In the genomic region with DNA sequence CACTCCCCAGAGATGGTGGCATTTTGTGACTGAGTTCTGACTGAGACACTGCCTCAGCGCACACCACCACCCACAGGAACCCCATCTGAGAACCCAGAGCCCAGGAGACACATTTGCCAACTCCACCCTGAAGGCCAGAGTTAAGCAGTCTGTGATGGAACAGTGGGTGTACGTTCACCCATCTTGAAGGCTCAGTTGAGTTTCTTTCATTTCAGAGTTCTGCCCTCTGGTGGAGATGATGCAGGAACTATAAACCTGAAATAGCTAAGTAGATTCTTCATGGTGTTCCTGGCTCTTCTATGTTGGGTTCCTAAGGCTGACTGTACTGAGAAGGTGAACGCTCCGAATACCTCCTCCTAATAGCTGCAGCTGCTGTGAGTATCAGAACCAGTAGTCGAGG, we compare ENCODE assay signal across 9 mouse cellular contexts. TPM values are rescaled to one million over a fixed set of nuclear protein-coding genes. Genes with fewer than 3 reads are reported as not detected.
DNase-seq lines count a peak whose midpoint lies in the region; ATAC-seq and TF ChIP-seq lines count a peak whose summit lies in the region.
"Had no signal": no experiment of that assay in that cellular context is flagged by ENCODE, and none has a peak within 500 bp of the region (broad histone marks: within the 10 kb centered on the region; RNA-seq: fewer than 3 reads in every experiment).

No protein-coding gene starts in this region.

- no peak overlapping the region for H3K9ac ChIP-seq in heart, adult 2 months (ENCODE audit: low read depth, low read length)
- no peak overlapping the region for H3K9ac ChIP-seq in heart, embryonic 11.5 days (ENCODE audit: low read depth, low read length)
- H3K9ac ChIP-seq in midbrain, embryonic 11.5 days (ENCODE audit: low read length) = no peak overlapping the region
- no peak overlapping the region for H3K9ac ChIP-seq in forebrain, postnatal 0 days
- no peak overlapping the region for H3K9ac ChIP-seq in stomach, postnatal 0 days (ENCODE audit: low read length)

- TF ChIP-seq POLR2A in heart, adult 2 months (IDR thresholded peaks at IDR 0.05; ENCODE audit: insufficient read depth, low read depth, low read length) = no peak

- WGBS in heart, adult 2 months = 57% methylated on average over 5 of the region's 5 CpGs
- WGBS in heart, embryonic 11.5 days (ENCODE audit: insufficient replicate concordance) = 66% methylated on average over 5 of the region's 5 CpGs
- 75% methylated on average over 5 of the region's 5 CpGs for WGBS in midbrain, embryonic 11.5 days
- WGBS in midbrain, embryonic 10.5 days = 83% methylated on average over 5 of the region's 5 CpGs
- WGBS in forebrain, postnatal 0 days = 73% methylated on average over 5 of the region's 5 CpGs
- 72% methylated on average over 5 of the region's 5 CpGs for WGBS in stomach, postnatal 0 days

- H3K27ac ChIP-seq in heart, adult 2 months = no peak overlapping the region
- H3K27ac ChIP-seq in heart, embryonic 11.5 days (ENCODE audit: low read depth, low read length) = no peak overlapping the region
- no peak overlapping the region for H3K27ac ChIP-seq in midbrain, embryonic 11.5 days (ENCODE audit: low read depth, low read length)
- H3K27ac ChIP-seq in midbrain, embryonic 10.5 days (replicated peaks) = no peak overlapping the region
- no peak overlapping the region for H3K27ac ChIP-seq in forebrain, postnatal 0 days (ENCODE audit: low read depth, low read length)
- no peak overlapping the region for H3K27ac ChIP-seq in stomach, postnatal 0 days (replicated peaks)

- H3K4me3 ChIP-seq in heart, adult 2 months = no peak overlapping the region
- no peak overlapping the region for H3K4me3 ChIP-seq in heart, embryonic 11.5 days (ENCODE audit: low read depth, low read length)
- no peak overlapping the region for H3K4me3 ChIP-seq in midbrain, embryonic 11.5 days (ENCODE audit: low read depth, low read length)
- no peak overlapping the region for H3K4me3 ChIP-seq in midbrain, embryonic 10.5 days
- H3K4me3 ChIP-seq in forebrain, postnatal 0 days (ENCODE audit: low read depth, low read length) = no peak overlapping the region
- H3K4me3 ChIP-seq in stomach, postnatal 0 days (ENCODE audit: low read depth, low read length) = no peak overlapping the region

- no peak for DNase-seq in heart, adult 2 months
- DNase-seq in midbrain, embryonic 11.5 days (ENCODE audit: low spot score, missing footprints) = no peak
- no peak for DNase-seq in midbrain, embryonic 10.5 days (ENCODE audit: low spot score)
- DNase-seq in forebrain, postnatal 0 days = peak; percentile 63
- DNase-seq in stomach, postnatal 0 days (ENCODE audit: low spot score) = no peak
- no peak for DNase-seq in thymus, postnatal 4 days
- no peak for DNase-seq in heart, postnatal 4 days

- no peak for TF ChIP-seq EP300 in heart, adult 2 months (IDR thresholded peaks at IDR 0.05; ENCODE audit: insufficient read depth, low read depth, low read length)
- no peak for TF ChIP-seq EP300 in stomach, postnatal 0 days (optimal IDR thresholded peaks at IDR 0.05)

- H3K9me3 ChIP-seq in heart, embryonic 11.5 days (replicated peaks; ENCODE audit: control insufficient read depth, low read length) = no peaks in the 10 kb centered on the region
- H3K9me3 ChIP-seq in midbrain, embryonic 11.5 days (ENCODE audit: control insufficient read depth, low read length) = no peaks in the 10 kb centered on the region
- H3K9me3 ChIP-seq in midbrain, embryonic 10.5 days (replicated peaks) = no peaks in the 10 kb centered on the region
- no peaks in the 10 kb centered on the region for H3K9me3 ChIP-seq in forebrain, postnatal 0 days (ENCODE audit: low read length)
- H3K9me3 ChIP-seq in stomach, postnatal 0 days (ENCODE audit: control insufficient read depth, low read length) = no peaks in the 10 kb centered on the region

- peak; percentile 65 for TF ChIP-seq CTCF in heart, adult 2 months (IDR thresholded peaks at IDR 0.05)
- peak; percentile 76 for TF ChIP-seq CTCF in forebrain, postnatal 0 days (IDR thresholded peaks at IDR 0.05; ENCODE audit: low read depth)
- TF ChIP-seq CTCF in stomach, postnatal 0 days (IDR thresholded peaks at IDR 0.05; ENCODE audit: low read depth) = peak; percentile 77

- no peak overlapping the region for H3K4me2 ChIP-seq in heart, embryonic 11.5 days
- no peak overlapping the region for H3K4me2 ChIP-seq in midbrain, embryonic 11.5 days
- H3K4me2 ChIP-seq in forebrain, postnatal 0 days (ENCODE audit: low read depth) = no peak overlapping the region
- no peak overlapping the region for H3K4me2 ChIP-seq in stomach, postnatal 0 days (replicated peaks; ENCODE audit: low read depth)

- H3K79me2 ChIP-seq in heart, adult 2 months (replicated peaks; ENCODE audit: control insufficient read depth, insufficient read depth, low read length) = no peaks in the 10 kb centered on the region

- intact Hi-C loops in heart, adult 2 months (cut with DNase I) = loop anchor here (5.0 kb wide), 1 partner anchor 153 kb away; no protein-coding TSS in a partner anchor

- no peaks in the 10 kb centered on the region; the same call in 1 of the 2 replicates for H3K36me3 ChIP-seq in heart, adult 2 months (ENCODE audit: control insufficient read depth, insufficient read depth, low read length)
- H3K36me3 ChIP-seq in heart, embryonic 11.5 days (ENCODE audit: control insufficient read depth, insufficient read depth, low read length) = no peaks in the 10 kb centered on the region
- H3K36me3 ChIP-seq in midbrain, embryonic 11.5 days (ENCODE audit: control insufficient read depth, insufficient read depth, low read length) = no peaks in the 10 kb centered on the region
- peaks cover 4% of the 10 kb centered on the region for H3K36me3 ChIP-seq in midbrain, embryonic 10.5 days
- no peaks in the 10 kb centered on the region for H3K36me3 ChIP-seq in forebrain, postnatal 0 days (ENCODE audit: insufficient read depth)
- H3K36me3 ChIP-seq in stomach, postnatal 0 days (ENCODE audit: control insufficient read depth, insufficient read depth, low read length) = no peaks in the 10 kb centered on the region

- no peaks in the 10 kb centered on the region for H3K27me3 ChIP-seq in heart, adult 2 months (ENCODE audit: control insufficient read depth, insufficient read depth, low read length)
- peaks cover 3% of the 10 kb centered on the region; the same call in 1 of the 2 replicates for H3K27me3 ChIP-seq in heart, embryonic 11.5 days (ENCODE audit: control insufficient read depth, insufficient read depth, low read length)
- H3K27me3 ChIP-seq in midbrain, embryonic 11.5 days (ENCODE audit: control insufficient read depth, insufficient read depth, low read length) = peaks cover 29% of the 10 kb centered on the region
- peaks cover 48% of the 10 kb centered on the region for H3K27me3 ChIP-seq in midbrain, embryonic 10.5 days (ENCODE audit: low read depth, poor library complexity, severe bottlenecking)
- H3K27me3 ChIP-seq in forebrain, postnatal 0 days (ENCODE audit: insufficient read depth, low read length) = peaks cover 28% of the 10 kb centered on the region
- peaks cover 4% of the 10 kb centered on the region; the same call in 1 of the 2 replicates for H3K27me3 ChIP-seq in stomach, postnatal 0 days (ENCODE audit: control insufficient read depth, insufficient read depth, low read length)

- no peak for ATAC-seq in heart, embryonic 11.5 days (replicated peaks; ENCODE audit: insufficient number of reproducible peaks, low FRiP score, low TSS enrichment)
- 0 out of 2 replicates have a peak, but pooled peaks have one; percentile 16 for ATAC-seq in midbrain, embryonic 11.5 days (ENCODE audit: low FRiP score)
- ATAC-seq in forebrain, postnatal 0 days = peak; percentile 68
- ATAC-seq in stomach, postnatal 0 days (ENCODE audit: low FRiP score, low TSS enrichment) = peak; percentile 45; the same call in 1 of the 2 replicates

- no peaks in the 10 kb centered on the region for H3K4me1 ChIP-seq in heart, adult 2 months (ENCODE audit: control insufficient read depth, insufficient read depth, low read length)
- peaks cover 18% of the 10 kb centered on the region for H3K4me1 ChIP-seq in heart, embryonic 11.5 days (ENCODE audit: control insufficient read depth, insufficient read depth, low read length)
- H3K4me1 ChIP-seq in midbrain, embryonic 11.5 days (ENCODE audit: control insufficient read depth, insufficient read depth, low read length) = peaks cover 12% of the 10 kb centered on the region; the same call in 1 of the 2 replicates
- H3K4me1 ChIP-seq in midbrain, embryonic 10.5 days = peaks cover 17% of the 10 kb centered on the region
- H3K4me1 ChIP-seq in forebrain, postnatal 0 days (ENCODE audit: insufficient read depth) = peaks cover 7% of the 10 kb centered on the region; the same call in 1 of the 2 replicates
- H3K4me1 ChIP-seq in stomach, postnatal 0 days (replicated peaks; ENCODE audit: control insufficient read depth, insufficient read depth) = no peaks in the 10 kb centered on the region; the same call in 1 of the 2 replicates

RNA-seq across cellular contexts. Expression of a gene that starts 1.5 kb away (rescaled TPM):
- total RNA-seq in heart, adult 2 months (2021) = 100 to 1,000 TPM; 121 to 173 TPM
- polyA plus RNA-seq in heart, adult 2 months (2012; rRNA removed) = 42.3 and 96.3 TPM in 2 replicates
- polyA plus RNA-seq in heart, embryonic 11.5 days (2014; fragmentation: Nextera tagmentation; extraction: Ambion mirVana) = 23.7 and 30.8 TPM in 2 replicates
- 7.8 and 9.0 TPM in 2 replicates for polyA plus RNA-seq in midbrain, embryonic 11.5 days (2014; fragmentation: Nextera tagmentation; extraction: Ambion mirVana)
- polyA plus RNA-seq in midbrain, embryonic 10.5 days (2016; fragmentation: Nextera tagmentation; extraction: Ambion mirVana) = 5.0 and 5.7 TPM in 2 replicates
- total RNA-seq in forebrain, postnatal 0 days (2014; rRNA removed) = 0.08 and 0.29 TPM in 2 replicates
- polyA plus RNA-seq in forebrain, postnatal 0 days (2015; fragmentation: Nextera tagmentation; extraction: Ambion mirVana) = 0.06 and 0.10 TPM in 2 replicates
- 1.3 TPM in 2 replicates for polyA plus RNA-seq in stomach, postnatal 0 days (2015; fragmentation: Nextera tagmentation; extraction: Ambion mirVana)
- total RNA-seq in heart, postnatal 4 days (2021) = 10 to 100 TPM; 57.1 to 57.8 TPM
- total RNA-seq: hematopoietic stem cell, adult 5-6 weeks had no signal

RNA-seq across cellular contexts. Expression of a gene that starts 53.7 kb away (rescaled TPM):
- 1 to 10 TPM; 5.8 to 6.2 TPM for total RNA-seq in heart, adult 2 months (2021)
- 2.6 and 4.7 TPM in 2 replicates for polyA plus RNA-seq in heart, adult 2 months (2012; rRNA removed)
- polyA plus RNA-seq in heart, embryonic 11.5 days (2014; fragmentation: Nextera tagmentation; extraction: Ambion mirVana) = 16.8 and 19.4 TPM in 2 replicates
- 27.3 and 27.4 TPM in 2 replicates for polyA plus RNA-seq in midbrain, embryonic 11.5 days (2014; fragmentation: Nextera tagmentation; extraction: Ambion mirVana)
- 17.8 and 20.4 TPM in 2 replicates for polyA plus RNA-seq in midbrain, embryonic 10.5 days (2016; fragmentation: Nextera tagmentation; extraction: Ambion mirVana)
- 11.9 and 12.7 TPM in 2 replicates for total RNA-seq in forebrain, postnatal 0 days (2014; rRNA removed)
- 6.9 TPM in 2 replicates for polyA plus RNA-seq in forebrain, postnatal 0 days (2015; fragmentation: Nextera tagmentation; extraction: Ambion mirVana)
- polyA plus RNA-seq in stomach, postnatal 0 days (2015; fragmentation: Nextera tagmentation; extraction: Ambion mirVana) = 8.8 and 9.5 TPM in 2 replicates
- 10 to 100 TPM; 10.3 to 11.5 TPM for total RNA-seq in heart, postnatal 4 days (2021)
